Mouse (Mus musculus): Measurements from ENCODE around the gene Kdelc2. TPM values are rescaled to one million over a fixed set of nuclear protein-coding genes. Genes with fewer than 3 reads are reported as not detected.

Gene Kdelc2
- 0.66 TPM for polyA plus RNA-seq (2017; shearing (Covaris generic))

GRCm38 (mm10) chr9:53383951-53384866, at the start of gene Kdelc2:
Gene Kdelc2, plus strand, starts transcription at chr9:53384025.

GRCm38 (mm10) chr9:53402291-53402711, 18.5 kb downstream of the Kdelc2 start, which contains the start of gene 4930550C14Rik:
Gene 4930550C14Rik, plus strand, starts transcription at chr9:53402325.

Other genes with a start within 250 kb of the Kdelc2 start
- 60.7 TPM for gene Ddx10, start 136.0 kb upstream of the Kdelc2 start, polyA plus RNA-seq (2017; shearing (Covaris generic))
- gene Exph5, start 82.4 kb upstream of the Kdelc2 start, polyA plus RNA-seq (2017; shearing (Covaris generic)): 0.73 TPM
- 0.45 TPM for gene 4930550C14Rik, start 18.3 kb downstream of the Kdelc2 start, polyA plus RNA-seq (2017; shearing (Covaris generic))
- gene Atm, start 152.7 kb downstream of the Kdelc2 start, polyA plus RNA-seq (2017; shearing (Covaris generic)): 41.1 TPM
- 26.7 TPM for gene Npat, start 153.0 kb downstream of the Kdelc2 start, polyA plus RNA-seq (2017; shearing (Covaris generic))
- gene Acat1, start 226.4 kb downstream of the Kdelc2 start, polyA plus RNA-seq (2017; shearing (Covaris generic)): 78.9 TPM